Mouse (Mus musculus) forelimb bud, embryonic 11.5 days (tissue): ENCODE results near the gene Ranbp3l.

ENCODE experiments used
- DNase-seq: peaks from one replicate; pipeline ENCODE4 v3.0.0-alpha.2; 2012; ENCODE audit warnings: low read depth, low spot score

Ranbp3l gene

GRCm38 (mm10) chr15:9093598-9094365, 126.0 kb downstream of the Ranbp3l start:
- DNase-seq = no peak

GRCm38 (mm10) chr15:9094366-9094750, 126.6 kb downstream of the Ranbp3l start:
- DNase-seq = no peak

GRCm38 (mm10) chr15:9096865-9097264, 129.1 kb downstream of the Ranbp3l start:
- DNase-seq = no peak

- DNase-seq = no peak
These were observed 132.8 kb downstream of the Ranbp3l start for GRCm38 (mm10) chr15:9100446-9101077.

GRCm38 (mm10) chr15:9106303-9107074, 138.7 kb downstream of the Ranbp3l start:
- DNase-seq = no peak

- DNase-seq = no peak
These were observed 143.0 kb downstream of the Ranbp3l start for GRCm38 (mm10) chr15:9110526-9111347.

GRCm38 (mm10) chr15:9111648-9112047, 143.9 kb downstream of the Ranbp3l start:
- DNase-seq = no peak

GRCm38 (mm10) chr15:9113556-9113955, 145.8 kb downstream of the Ranbp3l start:
- DNase-seq = no peak

- DNase-seq = no peak
These were observed 146.4 kb downstream of the Ranbp3l start for GRCm38 (mm10) chr15:9114131-9114530.

- no peak for DNase-seq
These were observed 146.8 kb downstream of the Ranbp3l start for GRCm38 (mm10) chr15:9114599-9114998.
